Mouse (Mus musculus) E14TG2a.4 (cell line): ENCODE results near the gene Cir1.

ENCODE experiments used
- CTCF ChIP-seq: conservative IDR thresholded peaks from 2 replicates; pipeline ENCODE4 v1.5.1; 2014; ENCODE audit warnings: low read length
- NANOG ChIP-seq: IDR thresholded peaks from 2 replicates; pipeline ENCODE4 v1.6.1; 2014; ENCODE audit warnings: borderline replicate concordance, low read length, mixed read lengths
- POU5F1 ChIP-seq: IDR thresholded peaks from 2 replicates; pipeline ENCODE4 v1.6.1; 2014; ENCODE audit warnings: low read length, borderline replicate concordance

DNA sequence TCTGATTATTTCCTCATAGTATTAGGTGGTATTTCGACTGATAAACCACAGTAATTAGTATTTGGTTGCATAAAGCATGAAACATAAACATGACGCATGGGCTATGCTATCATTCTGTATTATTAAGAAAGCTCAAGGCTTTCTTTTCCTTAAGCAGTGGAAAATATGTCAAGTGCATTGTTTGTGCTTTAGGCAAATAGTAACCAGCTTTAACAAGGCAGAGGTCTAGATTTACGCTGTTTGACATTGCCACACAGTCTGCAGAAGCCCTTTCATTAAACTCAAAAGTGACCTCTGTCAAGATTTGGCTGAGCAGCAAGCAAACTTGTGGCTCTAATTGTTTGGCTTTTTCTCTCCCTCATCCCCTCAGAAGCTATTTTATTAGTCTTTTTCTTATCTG is 23.4 kb upstream of the Cir1 start:
- TF ChIP-seq CTCF (no peak), POU5F1 (no peak), NANOG (no peak)
